Mouse (Mus musculus) granulocyte monocyte progenitor cell, adult 5-6 weeks (primary cell): ENCODE data around the gene Zdhhc22. TPM values are rescaled to one million over a fixed set of nuclear protein-coding genes. Genes with fewer than 3 reads are reported as not detected.

Experiments
- ATAC-seq: replicated peaks from 2 replicates; pipeline ENCODE4 v1.8.0; 2016; ENCODE audit warnings: mild to moderate bottlenecking, moderate TSS enrichment, inconsistent platforms; ENCODE audit not compliant: poor library complexity, severe bottlenecking
- total RNA-seq, 2 experiments: library from RNA; stranded (forward) in 1 of 2; stranded (reverse) in 1 of 2; fragments of 200-712, 200-1000 nt in 1 of 2; fragments of >200 nt in 1 of 2; fragmentation: Nextera tagmentation in 1 of 2; gene quantifications; 2 replicates each; pipeline ENCODE4 v1.2.3; 2014 to 2017

The Zdhhc22 gene
- total RNA-seq, 2 experiments from 2014 or later = not detected

GRCm38 (mm10) chr12:86999283-86999820, 9.1 kb upstream of the Zdhhc22 start:
- no peak for ATAC-seq

- ATAC-seq = no peak
These were observed 8.5 kb upstream of the Zdhhc22 start for GRCm38 (mm10) chr12:86998699-86999098.

GRCm38 (mm10) chr12:86995931-86996330, 5.7 kb upstream of the Zdhhc22 start:
- no peak for ATAC-seq

DNA sequence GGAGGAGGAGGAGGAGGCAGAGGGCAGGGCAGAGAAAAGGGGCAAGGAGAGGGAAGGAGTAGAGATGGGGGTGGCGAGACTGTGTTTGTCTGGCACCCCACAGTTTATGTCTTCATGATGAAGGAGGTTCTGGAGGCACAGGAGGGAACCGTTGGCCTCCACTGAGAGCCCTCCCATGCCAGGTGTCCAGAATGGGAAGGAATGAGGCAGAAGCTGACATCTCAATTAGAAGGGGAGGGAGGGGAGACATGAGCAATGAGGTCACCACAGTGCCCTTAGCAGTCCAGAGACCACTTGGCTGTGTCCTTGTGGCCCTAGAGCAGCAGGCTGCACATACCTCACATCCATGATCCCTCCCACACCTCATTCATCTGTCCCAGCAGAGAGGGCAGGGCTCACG, 4.5 kb upstream of the Zdhhc22 start:
- ATAC-seq = no peak

- no peak for ATAC-seq
These were observed 3.9 kb upstream of the Zdhhc22 start for GRCm38 (mm10) chr12:86994166-86994565.

GRCm38 (mm10) chr12:86990755-86991110, 503 bp upstream of the Zdhhc22 start:
- no peak for ATAC-seq

DNA sequence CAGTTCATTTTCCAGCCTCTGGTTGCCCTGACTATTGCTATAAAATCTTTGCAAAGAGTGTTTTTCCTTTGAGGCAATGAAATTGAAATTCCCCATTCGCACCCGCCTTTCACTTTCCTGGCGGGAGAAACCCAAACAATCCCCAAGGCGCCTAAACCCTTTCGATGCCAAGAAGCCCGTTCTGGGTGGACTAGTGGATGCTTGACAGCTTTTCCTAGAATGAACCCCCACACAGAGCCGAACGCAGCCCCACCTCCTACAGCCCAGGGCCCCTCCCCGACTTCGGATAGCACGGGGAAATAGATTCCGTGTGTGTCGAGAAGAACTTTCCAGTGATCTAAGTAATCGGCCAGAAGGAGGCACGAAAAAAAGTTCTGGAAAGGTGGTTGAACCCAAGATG, 852 bp downstream of the Zdhhc22 start:
- ATAC-seq = no peak

DNA sequence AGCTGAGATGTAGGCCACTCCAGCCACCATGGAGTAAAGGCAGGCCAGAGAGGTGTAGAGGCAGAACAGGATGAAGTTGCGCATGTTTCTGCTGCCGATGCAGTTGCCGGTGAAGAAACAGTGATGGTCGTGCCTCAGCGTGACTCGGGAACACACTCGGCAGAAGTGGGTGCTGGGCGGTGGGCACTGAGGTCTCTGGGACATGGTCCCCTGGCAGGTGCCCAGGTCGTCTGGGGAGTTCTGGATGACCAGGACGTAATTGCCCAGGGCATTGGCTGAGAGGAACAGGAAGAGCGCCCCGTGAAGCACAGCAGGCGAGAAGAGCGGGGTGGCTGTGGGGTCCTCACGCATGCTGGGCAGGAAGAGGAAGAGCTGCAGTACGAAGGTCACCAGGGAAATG, 2.0 kb downstream of the Zdhhc22 start:
- ATAC-seq = no peak

DNA sequence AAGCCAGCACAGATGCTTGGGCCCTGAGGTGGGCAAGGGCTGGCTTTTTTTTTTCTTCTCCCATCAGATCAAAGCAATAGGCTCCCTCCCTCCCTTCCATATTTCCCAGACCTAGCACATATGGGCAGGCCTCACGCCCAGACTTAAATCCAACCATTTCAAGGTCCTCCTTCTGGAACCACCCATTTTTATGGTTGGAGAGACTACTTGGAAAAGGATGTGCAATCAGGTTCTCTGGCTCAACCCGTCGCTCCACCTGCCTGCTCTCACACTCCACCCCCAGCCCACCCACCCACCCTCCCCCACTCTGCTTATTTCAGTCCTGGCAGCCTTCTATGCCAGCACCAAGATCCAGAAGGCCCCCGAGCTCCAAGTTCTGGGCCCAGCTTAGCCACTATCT, 3.7 kb downstream of the Zdhhc22 start:
- ATAC-seq = no peak

DNA sequence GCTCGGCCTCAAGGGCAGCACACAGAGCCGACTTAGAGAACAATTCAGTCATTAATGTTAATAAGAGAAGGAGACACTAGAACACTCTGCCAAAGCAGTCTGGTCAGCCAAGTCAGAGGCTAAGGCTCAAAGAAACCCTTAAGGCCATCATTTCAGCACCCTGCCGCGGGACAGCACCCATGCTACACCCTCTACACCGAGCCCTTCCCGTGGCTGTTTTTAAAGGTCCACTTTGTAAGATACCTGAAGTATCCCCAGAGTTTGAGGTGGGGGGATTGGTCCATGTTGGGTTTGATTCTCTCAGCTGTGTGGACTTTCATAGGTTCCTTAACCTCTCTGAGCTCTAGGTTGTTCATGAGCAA, 6.1 kb downstream of the Zdhhc22 start:
- peak; percentile 45; the same call in 1 of the 2 replicates for ATAC-seq

- ATAC-seq = peak; percentile 81
These were observed 6.6 kb downstream of the Zdhhc22 start for GRCm38 (mm10) chr12:86983470-86984193.

GRCm38 (mm10) chr12:86981180-86981579, 9.1 kb downstream of the Zdhhc22 start:
- peak; percentile 36; the same call in 1 of the 2 replicates for ATAC-seq

DNA sequence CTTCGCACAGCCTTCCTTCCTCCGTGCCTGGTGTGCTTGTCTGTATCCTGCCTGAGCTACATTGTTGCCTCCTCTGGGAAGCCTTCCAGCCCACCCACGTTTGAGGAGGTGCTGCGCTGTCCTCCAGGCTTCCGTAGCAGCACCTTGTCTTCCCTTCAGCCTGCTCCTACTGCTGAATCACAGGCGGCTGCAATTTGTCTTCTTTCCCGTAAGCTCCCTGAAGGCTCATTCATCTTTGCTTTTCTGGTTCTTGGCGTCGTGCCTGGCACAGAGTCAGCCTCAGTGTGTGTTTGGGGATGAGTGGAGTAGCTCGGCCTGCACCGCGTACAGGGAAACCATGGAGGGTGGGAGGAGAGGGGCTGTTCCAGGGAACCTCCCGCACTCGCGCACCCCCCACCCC, 12.4 kb downstream of the Zdhhc22 start:
- ATAC-seq = no peak

GRCm38 (mm10) chr12:86976511-86977168, 13.6 kb downstream of the Zdhhc22 start:
- ATAC-seq = no peak

GRCm38 (mm10) chr12:86975761-86976160, 14.5 kb downstream of the Zdhhc22 start:
- no peak for ATAC-seq

DNA sequence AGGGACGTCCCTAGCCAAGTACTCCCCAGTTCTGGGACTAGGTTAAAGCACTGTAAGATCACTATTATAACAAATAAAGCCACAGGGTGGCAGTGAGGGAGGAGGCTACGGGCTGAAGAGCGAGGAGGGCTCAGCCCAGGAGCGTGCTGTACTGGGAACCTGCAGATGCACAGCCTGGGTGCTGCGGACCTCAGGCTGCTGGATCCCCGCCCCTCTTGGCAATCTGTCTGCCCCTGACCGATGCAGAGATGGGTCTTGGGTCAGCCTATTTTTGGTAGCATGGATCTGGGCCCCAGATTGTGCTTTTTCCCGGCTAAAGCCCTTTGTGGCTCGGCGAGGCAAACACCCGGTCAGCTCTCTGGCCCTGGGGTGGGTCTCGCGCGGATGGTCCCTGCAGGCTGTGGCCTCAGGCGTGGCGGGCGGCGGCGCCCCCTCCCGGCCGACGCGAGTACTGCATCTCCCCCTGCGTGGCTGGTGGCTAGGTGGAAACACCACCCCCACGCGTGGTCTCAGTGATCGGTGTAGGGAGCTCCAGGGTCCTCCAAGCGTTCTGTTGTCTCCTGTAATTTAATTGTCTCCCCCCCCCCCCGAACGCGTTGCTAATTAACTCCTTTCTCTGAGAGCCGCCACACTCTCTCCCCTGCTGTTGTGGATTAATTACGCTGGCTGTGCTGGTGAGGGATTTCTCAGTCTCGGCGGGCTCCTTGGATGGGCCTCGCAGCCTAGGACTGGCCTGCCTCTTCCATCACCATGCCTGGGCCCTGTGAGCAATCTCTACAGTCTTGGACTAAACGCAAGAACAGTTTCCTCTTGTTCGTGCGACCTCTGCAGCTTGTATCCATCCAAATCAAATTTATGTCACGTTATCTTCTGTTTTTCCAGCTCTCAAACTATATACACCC, 15.6 kb downstream of the Zdhhc22 start:
- peak; percentile 88 for ATAC-seq

DNA sequence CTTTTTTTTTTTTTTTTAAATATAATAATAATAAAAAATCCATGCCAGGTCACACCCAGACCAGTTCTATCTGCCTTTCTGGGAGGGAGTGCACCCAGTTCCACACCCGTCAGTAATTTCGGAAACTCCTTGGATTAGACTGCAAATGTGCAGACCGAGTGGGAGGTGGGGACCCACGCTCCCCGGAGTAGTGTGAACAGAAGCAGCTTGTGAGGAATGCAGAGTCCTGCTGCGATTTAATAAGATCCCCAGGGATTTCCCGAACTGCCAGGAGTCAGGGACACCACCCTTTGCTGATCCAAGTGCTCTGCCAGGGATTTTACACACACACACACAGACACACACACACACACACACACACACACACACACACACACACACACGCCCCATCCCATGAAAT, 16.5 kb downstream of the Zdhhc22 start:
- ATAC-seq = no peak

GRCm38 (mm10) chr12:86973216-86973615, 17.0 kb downstream of the Zdhhc22 start:
- no peak for ATAC-seq

GRCm38 (mm10) chr12:86971089-86971488, 19.1 kb downstream of the Zdhhc22 start:
- no peak for ATAC-seq

DNA sequence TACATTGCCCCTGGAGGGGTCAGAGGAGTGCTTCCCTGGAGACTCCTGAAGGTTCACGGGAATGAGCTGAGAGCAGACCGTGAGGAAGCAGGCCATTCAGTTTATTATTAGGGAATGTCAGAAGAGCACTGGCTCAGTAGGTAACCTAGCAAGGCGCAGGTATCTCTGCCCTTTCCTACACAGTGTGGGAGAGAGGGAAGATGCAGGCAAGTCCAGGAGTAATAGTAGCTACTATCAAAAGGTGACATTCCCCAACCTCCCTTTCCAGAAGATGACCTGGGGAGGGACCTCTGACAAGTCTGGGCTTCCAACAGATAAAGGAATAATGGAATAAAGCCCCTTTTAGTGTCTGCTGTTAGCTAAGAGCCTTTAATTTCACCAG, 21.0 kb downstream of the Zdhhc22 start:
- ATAC-seq = no peak
